Mouse (Mus musculus): Measurements from ENCODE around the gene Atf4.

The Atf4 gene

DNA sequence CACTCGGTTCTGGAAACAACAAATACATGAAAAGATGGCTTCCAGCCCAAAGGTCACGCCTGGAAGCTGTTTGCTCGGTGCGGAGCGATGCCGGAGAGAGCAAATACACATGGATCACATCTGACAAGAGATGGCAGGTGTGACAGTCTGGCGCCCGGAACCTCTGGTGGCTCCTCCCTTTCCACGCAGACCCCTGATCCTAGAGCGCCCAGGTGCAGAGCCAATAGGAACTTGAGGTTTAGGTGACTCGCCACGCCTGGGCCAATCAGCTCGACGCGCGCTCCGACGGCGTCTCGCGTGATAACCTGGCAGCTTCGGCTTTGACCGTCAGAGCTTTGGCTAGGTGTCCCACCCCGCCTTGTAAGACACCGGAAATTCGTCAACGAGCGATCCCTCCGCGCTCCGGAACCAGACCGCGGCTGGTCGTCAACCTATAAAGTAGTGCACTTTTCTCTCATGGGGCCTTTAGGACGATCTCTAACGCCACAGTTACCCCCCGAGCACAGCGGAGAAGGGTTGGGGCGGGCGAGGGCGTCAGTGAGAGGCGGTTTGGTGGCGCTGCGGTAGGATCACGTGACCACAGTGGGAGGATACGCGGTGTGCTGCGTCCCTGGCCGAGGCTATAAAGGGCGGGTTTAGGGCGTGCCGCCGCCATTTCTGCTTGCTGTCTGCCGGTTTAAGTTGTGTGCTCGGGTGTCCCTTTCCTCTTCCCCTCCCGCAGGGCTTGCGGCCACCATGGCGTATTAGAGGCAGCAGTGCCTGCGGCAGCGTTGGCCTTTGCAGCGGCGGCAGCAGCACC is at the start of gene Atf4:
Gene Atf4 (plus strand): TSS at position 338 of the 799 bp plus-strand sequence.
- peak; percentile 99 for DNase-seq

DNA sequence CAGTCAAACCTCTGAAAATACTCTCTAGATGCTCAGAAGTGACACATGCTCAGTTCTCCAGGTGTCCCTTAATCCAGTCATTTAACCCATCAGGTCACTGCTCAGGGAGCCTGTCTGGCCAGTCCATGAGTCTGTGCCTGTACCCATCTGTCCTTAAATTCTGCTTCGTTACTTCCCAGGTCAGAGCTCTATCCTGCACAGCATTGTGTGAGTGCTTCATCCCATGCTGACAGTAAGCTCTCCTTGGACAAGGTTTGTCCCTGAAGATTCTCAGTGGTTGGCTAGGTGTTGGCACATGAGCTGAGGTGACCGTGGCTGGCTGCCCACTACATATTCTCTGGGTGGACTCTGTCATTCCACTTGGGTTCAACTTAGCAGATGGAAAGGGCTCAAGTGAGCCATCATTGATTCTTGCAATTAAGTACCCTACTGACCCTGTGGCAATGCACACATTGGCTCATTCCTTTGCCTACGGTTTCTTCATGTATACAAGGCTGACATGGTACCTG is 48.9 kb upstream of the Atf4 start:
- peak; percentile 34 to 53 for DNase-seq

DNA sequence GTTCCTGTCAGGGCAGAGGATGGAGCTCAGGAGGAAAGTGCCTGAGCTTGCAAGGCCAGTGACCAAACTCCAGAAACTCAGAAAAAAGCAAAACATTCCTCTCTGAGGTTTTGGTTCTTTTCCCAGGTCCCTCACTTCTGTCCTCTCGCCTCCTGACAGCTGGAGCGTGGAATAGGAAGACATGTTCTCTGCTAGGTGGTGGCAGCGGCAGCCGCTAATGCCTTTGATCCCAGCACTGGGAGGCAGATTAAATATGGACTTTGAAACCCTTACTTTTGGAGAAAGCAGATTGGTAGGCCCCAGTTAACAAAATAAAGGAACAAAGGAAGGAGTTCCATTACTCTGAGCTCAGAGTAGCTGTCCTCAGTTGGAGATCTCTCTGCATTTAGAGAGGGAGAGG is 46.5 kb upstream of the Atf4 start:
- no peak for DNase-seq

DNA sequence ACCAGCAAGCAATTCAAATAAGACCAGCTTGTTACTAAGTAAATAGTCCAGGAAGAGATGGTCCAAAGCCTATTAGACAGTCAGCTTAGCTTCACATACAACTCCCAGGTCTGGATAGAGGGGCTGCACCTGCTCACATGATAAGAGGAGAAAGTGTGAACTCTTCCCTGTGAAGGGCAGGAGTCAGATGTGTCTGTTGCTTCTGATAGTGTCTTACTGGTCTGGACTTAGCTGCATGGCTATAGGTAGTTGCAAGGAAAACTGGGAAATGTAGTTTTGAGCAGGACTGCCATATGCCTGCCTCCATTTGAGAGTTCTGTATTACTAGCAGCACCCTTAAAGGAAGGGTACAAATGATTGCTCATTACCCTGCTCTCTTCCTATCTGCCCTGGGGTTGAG is 41.3 kb upstream of the Atf4 start:
- DNase-seq: no peak

DNA sequence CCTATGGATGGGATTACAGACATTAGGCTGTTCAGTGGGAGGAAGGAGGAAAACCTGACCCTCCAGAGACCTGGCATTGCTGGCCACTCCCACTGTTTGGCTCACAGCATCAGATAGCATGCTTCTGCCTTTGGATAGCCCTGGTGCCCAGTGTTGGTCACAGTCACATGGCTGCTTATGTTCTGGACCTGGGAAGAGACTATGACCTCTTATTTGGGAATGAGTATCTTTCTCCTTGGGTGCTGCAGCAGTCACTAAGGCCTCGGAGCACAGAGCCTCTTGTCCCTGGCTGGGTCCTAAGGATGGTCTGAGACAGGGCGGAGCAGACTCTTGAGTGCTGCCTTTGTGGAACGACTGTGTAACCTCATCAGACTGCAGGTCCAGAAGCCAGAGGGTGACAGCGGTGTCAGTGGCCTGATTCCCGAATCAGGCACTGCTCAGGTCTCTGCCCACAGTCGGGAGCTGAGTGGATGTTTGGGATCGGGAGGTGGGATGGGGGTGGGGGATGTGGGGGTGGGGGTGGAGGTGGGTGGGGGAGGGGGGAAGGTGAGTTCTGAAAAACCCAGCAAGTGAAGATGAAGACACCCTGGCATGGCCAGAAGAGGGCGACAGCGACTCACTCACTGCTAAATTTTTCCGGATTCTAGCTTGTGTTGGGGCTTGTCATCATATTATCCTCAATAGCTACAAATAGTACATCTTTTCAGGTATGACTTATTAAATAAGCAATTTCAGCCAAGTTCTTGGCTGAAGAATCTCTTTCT is 39.1 kb upstream of the Atf4 start:
- DNase-seq: peak; percentile 54 to 71

DNA sequence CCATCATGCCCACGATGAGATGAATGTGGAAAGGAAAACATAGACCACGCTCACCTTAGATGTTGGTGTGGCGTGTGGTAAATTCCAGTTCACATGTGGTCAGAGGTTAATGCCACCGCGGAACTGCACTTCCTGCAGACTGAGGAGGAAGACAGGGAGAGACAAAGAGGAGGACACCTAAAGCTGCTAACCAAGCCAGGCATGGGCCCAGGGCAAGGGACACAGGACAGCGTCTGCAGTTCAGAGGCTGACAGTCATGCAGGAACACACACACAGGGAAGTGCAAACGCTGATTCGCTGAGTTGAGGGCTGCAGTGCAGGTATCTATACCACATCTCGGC is 38.5 kb upstream of the Atf4 start:
- DNase-seq: no peak

DNA sequence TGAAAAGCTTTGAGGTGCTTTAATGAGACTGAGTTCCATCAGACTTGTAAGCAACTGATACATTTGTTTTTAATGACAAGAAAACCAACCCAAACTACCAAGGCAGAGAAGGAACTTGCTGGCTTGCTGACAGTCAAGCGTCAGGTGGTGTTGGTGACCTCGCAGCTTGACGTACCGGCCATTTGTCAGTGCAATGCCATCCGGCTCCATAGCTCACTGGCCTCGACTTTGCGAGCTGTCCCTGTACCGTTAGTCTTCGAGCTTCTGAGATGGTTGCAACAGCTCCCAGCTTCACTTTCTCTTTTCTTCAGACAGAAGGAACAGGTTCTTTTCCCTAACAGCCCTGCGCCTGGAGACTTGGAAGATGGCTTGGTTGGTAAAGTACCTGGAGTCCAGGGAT is 37.5 kb upstream of the Atf4 start:
- peak in 1 of 2 experiments; percentile 28 for DNase-seq

DNA sequence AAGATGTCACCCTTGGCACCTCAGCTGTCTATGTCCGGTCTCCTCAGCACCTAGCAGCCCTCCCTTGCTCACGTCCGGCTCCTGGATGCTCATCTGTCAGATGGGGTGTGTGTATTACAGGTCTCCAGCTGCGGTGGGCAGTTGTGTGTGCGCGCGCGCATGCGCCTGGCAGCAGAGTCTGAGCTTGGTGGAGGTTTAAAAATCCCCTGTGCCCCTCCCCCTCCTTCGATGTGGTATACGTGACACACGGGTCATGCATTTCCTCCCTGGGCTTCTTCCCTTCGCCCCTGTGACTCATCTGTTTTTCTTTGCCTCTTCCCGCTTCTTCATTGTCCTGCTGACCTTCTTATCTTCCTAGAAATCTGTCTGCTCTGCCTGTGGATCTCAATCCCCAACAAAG is 35.8 kb upstream of the Atf4 start:
- no peak for DNase-seq

DNA sequence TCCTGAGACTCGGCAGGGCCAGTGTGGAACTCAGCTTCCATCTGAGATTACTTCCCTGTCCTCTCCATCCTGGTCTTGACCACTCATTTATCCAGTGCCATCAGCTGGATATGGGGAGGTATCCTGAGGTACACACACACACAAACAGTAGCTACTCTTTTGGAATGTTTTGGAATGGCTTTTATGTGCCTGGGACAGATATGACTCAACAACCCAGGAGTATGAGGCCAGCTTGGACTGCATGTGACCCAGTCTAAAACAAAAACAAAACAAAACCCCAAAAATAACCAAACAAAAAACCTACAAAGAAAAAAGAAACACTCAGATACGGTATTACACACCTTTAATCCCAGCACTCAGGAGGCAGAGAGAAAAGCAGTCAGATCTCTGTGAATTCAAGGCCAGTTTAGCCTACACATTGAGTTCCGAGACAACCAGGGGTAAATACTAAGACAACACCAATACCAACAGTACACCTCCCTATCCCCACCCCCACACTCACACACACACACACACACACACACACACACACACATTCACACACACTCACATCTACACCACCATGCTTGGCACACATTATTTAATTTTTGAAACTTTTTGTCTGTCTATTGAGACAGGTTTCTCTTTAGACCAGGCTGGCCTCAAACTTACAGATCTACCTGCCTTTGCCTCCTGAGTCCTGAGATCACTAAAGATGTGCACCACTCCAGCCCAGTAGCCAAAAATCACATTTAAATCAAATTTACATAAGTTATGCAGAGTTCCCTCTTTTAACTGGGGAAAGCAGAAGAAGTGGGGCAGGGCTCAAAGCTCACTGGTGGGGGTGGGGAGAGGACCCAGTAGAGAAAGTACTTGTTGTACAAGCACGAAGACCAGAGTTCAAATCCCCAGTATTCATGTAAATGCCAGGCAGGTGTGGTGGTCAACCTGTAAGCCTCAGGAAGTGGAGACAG is 35.0 kb upstream of the Atf4 start:
- DNase-seq: no peak

DNA sequence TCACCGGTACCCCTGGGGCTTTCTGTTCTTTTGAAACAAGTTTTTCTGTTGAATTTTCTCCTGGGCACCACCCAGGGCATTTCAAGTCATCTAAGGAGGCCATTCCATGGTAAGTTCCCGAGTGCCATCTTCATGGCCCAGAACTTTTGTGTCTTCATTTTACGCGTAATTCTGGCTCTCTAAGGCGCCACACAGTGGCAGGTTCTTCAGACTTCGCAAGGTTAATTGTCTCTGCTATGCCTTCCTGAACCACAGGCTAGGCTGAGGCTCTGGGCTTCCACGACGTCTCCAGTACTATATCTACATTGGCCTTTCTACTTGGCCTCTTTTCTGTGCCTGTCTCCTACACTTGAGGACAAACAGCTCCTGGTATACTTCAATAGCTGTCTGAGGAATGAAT is 34.0 kb upstream of the Atf4 start:
- no peak for DNase-seq

DNA sequence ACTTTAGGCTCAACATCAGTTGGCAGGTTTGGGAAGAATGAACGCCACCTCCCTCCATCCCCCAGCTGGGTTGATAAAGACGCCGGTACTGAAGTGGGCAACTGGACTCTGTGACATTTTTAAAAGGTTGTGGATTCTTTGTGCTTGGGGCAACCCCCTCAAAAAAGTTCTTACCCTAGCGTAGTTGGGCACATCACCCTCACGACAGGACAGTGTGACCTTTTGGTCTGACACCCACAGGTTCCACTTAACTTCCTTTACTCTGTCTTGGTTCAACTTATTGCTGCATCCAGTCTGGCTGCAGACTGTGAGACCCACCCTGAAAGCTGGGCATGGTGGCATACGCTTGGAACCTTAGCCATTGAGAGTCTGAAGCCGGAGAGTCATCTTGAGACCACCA is 31.2 kb upstream of the Atf4 start:
- no peak for DNase-seq

DNA sequence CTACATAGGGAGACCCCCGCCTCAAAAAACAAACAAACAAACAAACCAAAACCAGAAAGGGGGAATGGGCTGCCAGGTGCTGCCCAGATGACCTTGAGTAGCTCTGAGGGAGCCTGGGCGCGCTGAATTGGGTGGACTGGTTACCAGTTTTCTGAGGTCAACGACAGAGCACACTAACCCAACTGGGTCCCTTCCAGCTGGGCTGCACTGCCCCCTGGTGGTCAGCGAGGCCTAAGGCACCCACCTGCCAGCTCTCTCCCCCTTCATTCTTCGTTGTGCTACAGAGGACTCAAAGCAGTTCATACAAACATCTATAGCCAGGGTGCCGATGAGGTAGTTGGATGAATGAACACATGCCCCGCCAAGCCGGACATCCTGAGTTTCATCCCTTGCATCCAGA is 29.8 kb upstream of the Atf4 start:
- peak; percentile 84 to 91 for DNase-seq

DNA sequence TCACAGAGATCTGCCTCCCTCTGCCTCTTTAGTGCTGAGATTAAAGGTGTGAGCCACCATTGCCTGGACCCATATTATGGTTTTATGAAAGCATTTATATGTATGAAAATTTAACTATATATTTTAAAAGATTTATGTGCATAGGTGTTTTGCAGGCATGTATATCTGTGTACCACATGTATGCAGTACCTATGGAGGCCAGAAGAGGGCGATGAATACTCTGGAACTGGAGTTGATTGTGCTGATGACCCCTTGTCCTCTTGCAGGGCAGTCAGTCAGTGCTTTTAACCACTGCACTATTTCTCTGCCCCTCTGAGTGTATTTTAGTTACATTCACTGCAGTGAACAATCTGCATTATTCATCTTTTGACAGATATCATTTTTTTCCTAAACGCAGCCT is 29.2 kb upstream of the Atf4 start:
- peak; percentile 50 to 80 for DNase-seq

DNA sequence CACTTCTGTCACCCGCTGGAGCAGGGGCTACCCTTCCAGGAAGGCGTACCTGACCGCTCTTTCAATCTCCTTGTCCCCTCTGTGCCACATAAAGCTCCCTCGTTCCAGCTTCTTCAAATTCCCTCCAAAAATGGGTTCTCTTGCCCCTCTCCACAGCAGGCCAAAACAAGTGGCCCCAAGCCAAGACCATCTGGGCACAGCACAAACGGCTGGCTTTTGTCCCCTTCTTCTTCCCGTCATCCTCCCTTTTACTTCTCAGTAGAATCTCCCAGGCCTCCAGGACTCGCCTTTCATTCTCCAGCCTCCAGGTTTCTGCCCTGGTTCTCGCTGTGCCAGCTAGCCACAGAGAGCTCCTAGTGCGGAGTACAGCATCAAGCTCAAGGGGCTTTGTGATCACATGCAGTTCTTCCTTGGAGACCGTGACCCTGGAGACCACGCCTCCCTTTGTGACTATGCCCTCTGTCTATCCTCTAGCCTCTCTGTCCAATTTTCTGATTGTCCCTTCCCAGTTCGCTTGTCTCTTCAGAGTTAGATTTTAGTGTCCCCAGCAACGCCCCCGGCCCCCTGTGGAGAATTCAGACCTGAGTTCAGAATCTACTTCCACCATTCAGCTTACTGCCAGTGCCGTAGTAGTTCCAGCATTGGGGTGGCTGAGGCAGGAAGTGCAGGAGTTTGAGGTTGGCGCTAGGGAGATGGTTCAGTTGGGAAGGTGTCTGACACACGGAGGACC is 26.7 kb upstream of the Atf4 start:
- no peak for DNase-seq

DNA sequence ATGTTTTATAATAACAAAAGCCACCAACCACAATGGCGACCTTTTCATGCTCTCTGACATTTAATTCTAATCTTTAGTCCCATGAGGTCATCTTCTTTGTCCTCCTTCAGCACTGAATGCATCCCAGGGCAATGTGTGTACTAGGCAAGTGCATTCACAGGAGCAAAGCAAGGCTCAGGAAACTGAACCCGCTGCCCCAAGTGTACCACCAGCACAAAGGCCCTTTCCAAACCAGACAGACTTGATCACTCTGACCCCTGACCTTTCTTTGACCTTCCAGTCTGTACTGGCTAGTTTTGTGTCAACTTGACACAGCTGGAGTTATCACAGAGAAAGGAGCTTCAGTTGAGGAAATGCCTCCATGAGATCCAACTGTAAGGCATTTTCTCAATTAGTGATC is 22.7 kb upstream of the Atf4 start:
- DNase-seq: no peak

DNA sequence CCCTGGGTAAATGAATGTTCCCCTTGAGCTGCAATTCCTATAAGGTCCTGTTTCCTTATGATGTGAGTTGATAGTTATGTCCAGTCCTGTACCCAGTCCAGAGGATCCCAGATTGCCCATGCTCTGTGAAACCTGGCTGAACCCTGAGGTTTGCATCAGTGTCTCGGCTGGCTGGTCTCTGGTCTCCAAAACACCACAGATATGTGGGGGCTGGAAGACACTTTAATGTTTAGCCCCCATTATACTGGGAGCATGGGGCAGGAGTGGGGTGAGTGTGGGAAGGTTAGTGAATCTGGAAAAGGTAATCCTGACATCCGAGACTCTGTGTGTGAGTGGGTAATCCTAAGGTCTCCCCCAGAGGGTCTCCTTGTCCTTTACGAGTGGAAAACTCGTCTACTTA is 21.9 kb upstream of the Atf4 start:
- no peak for DNase-seq

DNA sequence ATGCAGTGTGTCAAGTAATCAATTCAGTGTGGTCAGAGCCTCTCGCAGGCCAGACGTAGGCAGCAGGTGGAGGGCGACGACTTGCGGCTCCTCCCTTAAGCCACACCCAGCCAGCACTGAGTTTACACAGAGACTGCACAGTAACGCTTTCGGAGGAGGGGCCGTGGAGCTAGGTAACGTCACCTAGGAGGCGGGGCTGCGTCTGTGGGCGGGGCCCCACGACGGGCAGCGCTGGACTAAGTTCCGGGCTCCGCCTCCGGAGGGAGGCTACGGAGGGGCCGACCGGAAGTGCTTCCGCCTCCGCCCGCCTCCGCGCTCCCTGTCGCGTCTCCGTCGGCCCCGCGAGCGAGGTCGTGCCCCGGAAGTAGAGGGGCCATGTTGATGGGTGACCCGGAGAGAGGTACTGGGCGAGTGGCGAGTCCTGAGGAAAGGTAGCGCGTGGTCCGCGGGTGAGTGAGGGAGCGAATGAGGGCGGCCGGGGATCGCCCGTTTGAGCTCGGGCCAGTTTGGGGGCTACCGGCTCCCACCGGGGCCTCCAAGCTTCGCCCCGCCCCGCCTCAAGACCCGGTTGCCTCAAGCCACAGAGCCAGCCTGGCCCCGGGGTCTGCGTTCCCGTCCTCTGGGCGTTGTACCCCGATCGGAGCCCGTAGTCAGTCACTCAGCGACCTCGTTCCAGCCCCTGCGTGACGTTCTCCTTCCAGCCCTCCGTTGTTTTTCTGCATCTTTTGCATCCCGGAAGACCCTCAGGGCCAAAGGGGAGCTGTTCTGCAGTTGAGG is 21.1 kb upstream of the Atf4 start, which contains the start of gene Mief1:
Gene Mief1 (plus strand): TSS at position 286 of the 777 bp plus-strand sequence.
- peak; percentile 98 to 99 for DNase-seq

DNA sequence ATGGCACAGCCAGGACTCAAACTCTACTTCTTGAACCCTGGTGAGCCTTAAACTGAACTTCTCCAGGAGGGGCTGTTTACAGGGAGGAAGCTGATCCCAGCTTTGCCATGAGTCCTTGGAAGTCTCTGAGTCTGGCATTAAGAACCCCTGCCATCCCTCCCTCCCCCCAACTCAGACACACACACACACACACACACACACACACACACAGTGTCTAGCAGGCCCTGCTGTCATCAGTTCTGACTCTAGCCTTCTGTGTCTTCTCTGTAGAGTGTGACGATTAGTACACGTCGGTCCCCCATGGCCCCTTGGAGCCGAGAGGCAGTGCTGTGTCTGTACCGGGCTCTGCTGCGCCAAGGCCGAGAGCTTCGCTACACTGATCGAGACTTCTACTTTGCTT is 19.4 kb upstream of the Atf4 start, which contains the start of gene AC140267.1:
Gene AC140267.1 (plus strand): TSS at position 301 of the 400 bp plus-strand sequence.
- DNase-seq: no peak

DNA sequence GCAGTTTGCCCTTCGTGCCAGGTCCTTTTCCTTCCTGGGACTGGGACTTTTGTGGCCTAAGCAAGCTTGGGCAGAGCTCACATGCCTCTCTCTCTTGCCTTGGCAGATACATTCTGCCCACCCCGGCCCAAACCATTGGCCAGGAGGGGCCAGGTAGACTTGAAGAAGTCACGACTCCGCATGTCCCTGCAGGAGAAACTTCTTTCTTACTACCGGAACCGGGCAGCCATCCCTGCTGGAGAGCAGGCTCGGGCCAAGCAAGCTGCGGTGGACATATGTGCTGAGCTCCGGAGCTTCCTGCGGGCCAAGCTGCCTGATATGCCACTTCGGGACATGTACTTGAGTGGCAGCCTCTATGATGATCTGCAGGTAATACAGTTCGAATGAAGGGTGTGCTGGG is 6.8 kb upstream of the Atf4 start:
- DNase-seq: peak; percentile 76 to 77

DNA sequence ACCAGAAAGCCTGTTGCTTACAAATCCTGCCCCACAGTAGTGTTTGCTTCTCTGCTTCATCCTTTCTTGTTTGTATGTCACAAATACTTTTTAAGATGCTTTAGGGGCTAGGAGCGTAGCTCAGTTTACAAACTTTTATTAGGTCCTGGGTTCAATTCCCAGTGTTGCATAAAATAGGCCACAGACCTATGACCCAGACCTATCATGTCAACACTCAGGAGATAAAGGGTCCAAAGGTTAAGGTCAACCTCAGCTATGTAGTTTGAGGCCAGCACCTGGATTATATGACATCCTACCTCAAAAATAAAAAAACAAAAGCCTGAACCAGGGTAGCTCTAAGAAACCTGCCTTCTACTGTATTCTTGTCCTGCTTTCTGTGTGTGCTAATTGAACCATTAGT is 6.4 kb upstream of the Atf4 start:
- no peak for DNase-seq

DNA sequence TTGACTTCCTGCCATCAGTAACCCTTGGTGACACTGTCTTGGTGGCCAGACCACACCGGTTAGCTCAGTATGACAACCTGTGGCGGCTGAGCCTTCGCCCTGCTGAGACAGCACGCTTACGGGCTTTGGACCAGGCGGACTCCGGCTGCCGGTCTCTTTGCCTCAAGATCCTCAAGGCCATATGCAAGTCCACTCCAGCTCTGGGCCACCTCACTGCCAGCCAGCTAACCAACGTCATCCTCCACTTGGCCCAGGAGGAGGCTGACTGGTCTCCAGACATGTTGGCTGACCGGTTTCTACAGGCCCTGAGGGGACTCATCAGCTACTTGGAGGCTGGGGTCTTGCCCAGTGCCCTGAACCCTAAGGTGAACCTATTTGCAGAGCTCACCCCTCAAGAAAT is 5.3 kb upstream of the Atf4 start:
- DNase-seq: no peak

All from cerebellum, postnatal 25 days (tissue).